Mouse (Mus musculus) neural tube, embryonic 14.5 days (tissue): ENCODE results near the gene Siglecg. TPM values are rescaled to one million over a fixed set of nuclear protein-coding genes. Genes with fewer than 3 reads are reported as not detected.

Source experiments
- ATAC-seq: fragments of 200-750 bp; cut with Nextera tagmentation; 2 replicates; pipeline ENCODE4 v1.8.0; 2017; ENCODE audit warnings: low read depth, mild to moderate bottlenecking, moderate TSS enrichment, moderate library complexity
- H3K27ac ChIP-seq: fragments of 300-500 bp; sonication (generic); 2 replicates; pipeline ENCODE4 v1.5.1; 2014; ENCODE audit warnings: low read depth, mild to moderate bottlenecking, control low read depth, low read length, moderate library complexity, mixed read lengths
- H3K27me3 ChIP-seq: fragments of 300-500 bp; sonication (generic); 2 replicates; pipeline ENCODE4 v1.6.1; 2014; ENCODE audit warnings: low read length; ENCODE audit not compliant: control insufficient read depth, insufficient read depth
- H3K36me3 ChIP-seq: fragments of 300-500 bp; sonication (generic); 2 replicates; pipeline ENCODE4 v1.6.1; 2014; ENCODE audit warnings: low read length, mixed read lengths; ENCODE audit not compliant: control insufficient read depth, insufficient read depth
- H3K4me1 ChIP-seq: fragments of 300-500 bp; sonication (generic); 2 replicates; pipeline ENCODE4 v1.6.1; 2014; ENCODE audit warnings: low read length; ENCODE audit not compliant: control insufficient read depth, insufficient read depth
- H3K4me2 ChIP-seq: fragments of 300-500 bp; sonication (generic); 2 replicates; pipeline ENCODE4 v1.6.1; 2014; ENCODE audit warnings: mild to moderate bottlenecking, low read depth, low read length, control low read depth
- H3K4me3 ChIP-seq: fragments of 300-500 bp; sonication (generic); 2 replicates; pipeline ENCODE4 v1.5.1; 2014; ENCODE audit warnings: low read depth, low read length, control low read depth, mixed read lengths
- H3K9ac ChIP-seq: fragments of 300-500 bp; sonication (generic); replicated peaks from 2 replicates; pipeline ENCODE4 v1.6.1; 2014; ENCODE audit warnings: low read depth, mild to moderate bottlenecking, control low read depth, low read length, mixed read lengths
- H3K9me3 ChIP-seq: fragments of 300-500 bp; sonication (generic); 2 replicates; pipeline ENCODE4 v1.6.1; 2016; ENCODE audit warnings: low read length; ENCODE audit not compliant: control insufficient read depth
- WGBS: fragments of 180-500 bp; shearing (Covaris S2); extraction: QIAGEN DNeasy Blood & Tissue Kit; methylation state at CpG from one replicate; pipeline ENCODE4 v1.1.7; 2014; 5-methylcytosine and 5-hydroxymethylcytosine counted together
- polyA plus RNA-seq: library from polyadenylated mRNA; unstranded; fragments of >200 nt; fragmentation: Nextera tagmentation; extraction: Ambion mirVana; gene quantifications from 2 replicates; pipeline ENCODE4 v1.2.1, GENCODE M21; 2014

Gene Siglecg
- polyA plus RNA-seq: not detected in 2 replicates

DNA sequence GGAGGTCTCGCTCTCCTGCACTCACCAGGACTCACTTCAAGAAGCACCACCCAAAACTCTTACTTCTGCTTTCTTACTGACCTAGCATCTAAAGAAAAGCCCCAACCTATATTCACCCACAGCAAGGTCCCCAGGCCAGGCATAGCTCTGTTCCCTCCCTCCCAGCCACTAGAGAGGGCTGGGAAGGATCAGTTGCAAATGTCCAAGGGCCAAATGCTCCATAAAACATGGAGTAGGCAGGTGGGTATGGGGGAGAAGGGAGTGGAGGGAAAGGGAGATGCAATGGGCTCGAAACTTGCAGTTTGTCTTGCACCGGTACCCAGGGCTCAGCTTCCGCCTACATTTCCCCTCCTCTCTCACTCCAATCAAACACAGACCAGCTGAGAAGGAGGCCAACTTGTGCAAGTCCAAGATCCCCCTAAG, at the start of gene Siglecg:
Siglecg (plus strand) TSS at position 74 of the 423 bp plus-strand sequence.
- no peak within 1 kb of the TSS for H3K9ac ChIP-seq
- H3K27ac ChIP-seq: no peak within 1 kb of the TSS
- no peaks in the 10 kb centered on the region for H3K9me3 ChIP-seq
- no peaks in the 10 kb centered on the region for H3K27me3 ChIP-seq
- H3K36me3 ChIP-seq: no peaks in the 10 kb centered on the region
- H3K4me3 ChIP-seq: no peak within 1 kb of the TSS
- 87% methylated on average over 4 of the region's 4 CpGs for WGBS
- no peaks in the 10 kb centered on the region for H3K4me1 ChIP-seq
- ATAC-seq: no peak
- no peak within 1 kb of the TSS for H3K4me2 ChIP-seq

DNA sequence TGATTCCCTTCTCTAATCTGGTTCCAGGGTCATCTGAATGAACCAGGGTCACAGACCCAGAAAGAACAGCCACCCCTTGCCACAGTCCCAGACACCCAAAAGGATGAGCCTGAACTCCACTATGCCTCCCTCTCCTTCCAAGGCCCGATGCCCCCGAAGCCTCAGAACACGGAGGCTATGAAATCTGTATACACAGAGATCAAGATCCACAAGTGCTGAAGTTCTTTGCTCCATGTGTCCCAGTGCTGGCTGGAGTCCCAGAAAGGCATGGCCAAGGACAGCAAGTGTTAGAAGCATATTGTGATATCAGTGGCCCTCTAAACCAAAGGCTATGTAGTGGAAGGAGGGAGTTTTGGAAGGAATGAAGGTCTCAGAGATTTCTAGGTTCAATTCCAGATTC, 49.4 kb upstream of the Siglecg start:
- H3K4me3 ChIP-seq: no peak overlapping the region
- no peak overlapping the region for H3K9ac ChIP-seq
- 87% methylated on average over 3 of the region's 3 CpGs for WGBS
- H3K27me3 ChIP-seq: no peaks in the 10 kb centered on the region
- no peak for ATAC-seq
- H3K4me1 ChIP-seq: no peaks in the 10 kb centered on the region
- no peaks in the 10 kb centered on the region for H3K36me3 ChIP-seq
- no peaks in the 10 kb centered on the region for H3K9me3 ChIP-seq
- no peak overlapping the region for H3K4me2 ChIP-seq
- H3K27ac ChIP-seq: no peak overlapping the region

DNA sequence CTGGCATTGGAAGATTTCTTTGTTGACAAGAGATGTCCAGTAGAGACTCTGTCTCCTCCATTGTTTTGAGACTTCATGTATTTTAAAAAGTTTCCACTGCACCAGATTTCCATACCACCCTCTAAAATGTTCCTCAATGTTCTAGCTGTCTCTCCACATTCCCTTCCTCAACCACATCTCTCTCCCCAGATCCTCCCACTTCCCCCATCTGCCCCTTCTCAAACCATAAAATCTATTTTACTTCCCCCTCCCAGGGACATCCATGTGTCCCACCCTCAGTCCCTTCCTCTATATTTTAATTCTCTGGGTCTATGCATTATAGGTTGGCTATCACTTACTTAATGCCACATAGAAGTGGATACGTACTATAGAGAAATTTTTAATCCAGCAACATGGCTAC, 46.6 kb upstream of the Siglecg start:
- Histone ChIP-seq H3K4me1 (no peaks in the 10 kb centered on the region), H3K9me3 (no peaks in the 10 kb centered on the region), H3K27me3 (no peaks in the 10 kb centered on the region), H3K27ac (no peak overlapping the region), H3K4me2 (no peak overlapping the region), H3K9ac (no peak overlapping the region), H3K4me3 (no peak overlapping the region), H3K36me3 (no peaks in the 10 kb centered on the region)
- 93% methylated on average over 1 of the region's 1 CpGs for WGBS
- no peak for ATAC-seq

DNA sequence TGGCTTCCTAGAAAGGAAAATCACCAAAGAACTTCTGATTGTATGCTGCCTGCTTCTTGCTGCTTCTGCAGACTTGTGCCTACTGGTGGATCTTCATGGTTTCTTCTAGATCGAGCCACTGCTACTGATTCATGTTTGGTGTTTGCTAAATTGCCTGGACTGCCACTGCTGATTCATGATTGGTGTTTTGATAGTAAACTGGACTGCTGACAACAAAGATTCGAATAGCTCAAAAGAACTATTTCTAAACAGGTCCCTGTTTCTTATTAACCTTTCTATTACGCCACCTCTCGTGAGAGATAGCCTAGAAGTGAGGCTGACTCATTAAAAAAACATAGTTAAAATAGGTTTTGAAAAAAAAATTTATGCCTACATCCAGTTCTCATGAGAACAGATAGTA, 46.0 kb upstream of the Siglecg start:
- H3K9ac ChIP-seq: no peak overlapping the region
- no peak for ATAC-seq
- no peaks in the 10 kb centered on the region for H3K9me3 ChIP-seq
- H3K4me2 ChIP-seq: no peak overlapping the region
- H3K27me3 ChIP-seq: no peaks in the 10 kb centered on the region
- H3K27ac ChIP-seq: no peak overlapping the region
- 80% methylated on average over 4 of the region's 4 CpGs for WGBS
- H3K4me3 ChIP-seq: no peak overlapping the region
- no peaks in the 10 kb centered on the region for H3K4me1 ChIP-seq
- H3K36me3 ChIP-seq: no peaks in the 10 kb centered on the region

DNA sequence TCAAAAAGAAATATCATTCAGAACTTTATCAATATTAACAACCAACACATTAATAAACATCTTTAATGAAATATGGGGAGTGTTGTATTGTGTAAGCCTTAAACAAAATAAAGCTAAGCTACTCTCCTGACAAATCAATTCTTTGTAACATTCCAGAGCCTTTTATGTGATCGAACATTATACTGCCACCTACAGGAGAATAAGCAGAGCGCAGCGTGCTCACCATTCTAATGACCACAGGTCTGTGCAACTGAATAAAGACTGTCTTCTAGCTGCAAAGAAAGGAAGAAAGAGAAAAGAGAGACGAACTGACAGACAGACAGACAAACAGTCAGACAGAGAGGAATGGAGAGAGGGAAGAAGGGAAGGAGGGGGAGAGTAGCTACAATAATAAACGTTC, 29.8 kb upstream of the Siglecg start:
- Histone ChIP-seq H3K9me3 (no peaks in the 10 kb centered on the region), H3K9ac (no peak overlapping the region), H3K4me2 (no peak overlapping the region), H3K36me3 (no peaks in the 10 kb centered on the region), H3K27me3 (no peaks in the 10 kb centered on the region), H3K4me1 (no peaks in the 10 kb centered on the region), H3K27ac (no peak overlapping the region), H3K4me3 (no peak overlapping the region)
- WGBS: 14% methylated on average over 5 of the region's 5 CpGs
- peak; percentile 73; the same call in 1 of the 2 replicates for ATAC-seq

DNA sequence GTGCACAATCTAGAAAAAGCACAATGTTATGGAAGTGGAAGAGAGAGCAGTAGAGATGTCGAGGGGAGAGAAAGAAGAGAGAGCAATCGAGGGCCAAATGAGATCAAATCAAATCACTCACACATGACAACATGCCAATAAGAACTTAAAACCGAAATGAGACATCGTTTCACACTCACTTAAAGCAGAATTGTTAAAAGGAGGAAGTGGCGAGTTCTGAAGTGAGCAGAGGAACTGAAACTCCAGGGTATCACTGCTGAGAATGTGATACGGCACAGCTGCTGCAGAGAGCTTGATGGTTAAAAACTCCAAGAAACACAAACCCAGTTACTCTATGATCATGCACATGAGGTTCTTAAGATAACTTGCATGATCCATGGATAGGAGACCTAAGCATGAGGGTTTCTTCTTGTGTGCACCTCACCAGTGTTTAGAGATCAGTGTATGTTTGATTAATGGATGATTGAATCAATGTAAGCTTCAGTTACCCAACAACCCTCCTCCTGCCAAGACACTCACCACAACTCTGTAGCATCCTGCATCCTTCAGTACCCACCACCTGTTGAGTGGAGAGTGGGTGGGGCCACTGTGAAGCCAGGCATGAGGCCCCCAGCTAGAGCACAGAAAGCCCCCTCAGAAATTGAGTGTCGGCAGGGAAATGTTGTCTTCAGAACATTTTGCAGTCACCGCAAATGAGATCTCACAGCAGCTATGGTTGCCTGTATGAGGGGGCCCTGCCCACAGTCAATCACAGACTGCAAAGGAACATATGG, 15.5 kb upstream of the Siglecg start:
- Histone ChIP-seq H3K36me3 (no peaks in the 10 kb centered on the region), H3K4me3 (no peak overlapping the region), H3K9ac (no peak overlapping the region), H3K4me2 (no peak overlapping the region), H3K4me1 (no peaks in the 10 kb centered on the region), H3K27me3 (no peaks in the 10 kb centered on the region), H3K9me3 (no peaks in the 10 kb centered on the region), H3K27ac (no peak overlapping the region)
- ATAC-seq: no peak
- 85% methylated on average over 8 of the region's 8 CpGs for WGBS

DNA sequence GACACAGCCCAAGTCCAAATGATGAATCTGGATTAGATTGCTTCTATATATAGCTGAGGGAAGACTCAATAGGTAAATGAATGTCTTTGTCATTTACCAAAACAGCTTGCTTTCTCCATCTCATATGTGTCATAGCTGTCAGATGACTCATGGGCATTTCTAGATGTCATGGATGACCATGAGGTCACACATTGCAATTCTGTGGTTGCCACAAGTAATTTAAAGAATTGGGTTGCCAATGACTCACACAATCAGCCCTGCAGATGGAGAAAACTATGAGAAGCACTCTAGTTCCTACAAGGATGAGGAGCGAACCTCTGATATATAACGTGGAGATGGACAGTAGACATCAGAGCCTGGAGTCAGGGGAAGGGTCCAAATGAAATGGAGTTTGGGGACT, 8.5 kb upstream of the Siglecg start:
- no peak for ATAC-seq
- H3K4me1 ChIP-seq: no peaks in the 10 kb centered on the region
- no peak overlapping the region for H3K4me3 ChIP-seq
- no peak overlapping the region for H3K27ac ChIP-seq
- no peaks in the 10 kb centered on the region for H3K36me3 ChIP-seq
- WGBS: 82% methylated on average over 2 of the region's 2 CpGs
- no peak overlapping the region for H3K9ac ChIP-seq
- H3K4me2 ChIP-seq: no peak overlapping the region
- no peaks in the 10 kb centered on the region for H3K9me3 ChIP-seq
- H3K27me3 ChIP-seq: no peaks in the 10 kb centered on the region

DNA sequence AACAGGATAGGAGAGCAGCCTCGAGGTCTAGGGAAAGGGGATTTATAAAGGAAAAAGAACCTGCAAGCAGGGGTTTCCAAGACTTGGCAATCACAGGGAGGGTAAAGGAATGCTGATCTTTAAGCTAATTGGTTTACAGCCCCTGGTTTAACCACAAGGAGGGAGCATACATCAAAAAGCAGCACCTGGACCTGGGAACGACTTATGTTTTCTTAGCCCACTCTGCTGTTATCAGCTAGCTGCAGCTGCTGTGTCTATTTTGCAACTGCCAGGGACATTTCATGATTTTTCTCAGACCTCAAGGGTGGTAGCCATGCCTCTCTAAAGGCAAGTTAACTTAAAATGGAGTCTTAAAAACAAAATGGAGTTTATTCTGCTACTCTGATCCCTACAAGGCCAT, 5.3 kb upstream of the Siglecg start:
- Histone ChIP-seq H3K36me3 (no peaks in the 10 kb centered on the region), H3K9me3 (no peaks in the 10 kb centered on the region), H3K4me2 (no peak overlapping the region), H3K27ac (no peak overlapping the region), H3K4me1 (no peaks in the 10 kb centered on the region), H3K9ac (no peak overlapping the region), H3K27me3 (no peaks in the 10 kb centered on the region), H3K4me3 (no peak overlapping the region)
- 17% methylated on average over 2 of the region's 2 CpGs for WGBS
- no peak for ATAC-seq

DNA sequence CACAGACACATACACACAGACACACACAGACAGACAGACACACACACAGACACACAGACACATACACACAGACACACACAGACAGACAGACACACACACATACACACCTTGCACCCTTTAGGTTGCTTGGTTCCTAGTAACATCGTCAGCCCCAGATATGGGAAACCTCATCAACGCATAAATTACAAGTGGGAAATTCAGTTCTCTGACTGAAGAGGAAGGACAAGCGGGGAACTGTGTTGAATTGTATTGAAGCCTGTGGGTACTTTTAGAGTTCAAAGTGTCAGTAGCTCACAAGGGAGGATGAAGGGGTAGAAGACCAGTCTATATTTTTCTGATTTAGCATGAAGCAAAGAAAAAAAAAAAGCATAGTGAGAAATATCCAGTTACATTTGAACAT, 431 bp upstream of the Siglecg start:
- 82% methylated on average over 3 of the region's 3 CpGs for WGBS
- ATAC-seq: no peak
- no peak overlapping the region for H3K4me2 ChIP-seq

More for the DNA sequence above, 431 bp upstream of the Siglecg start:
- no peak overlapping the region for H3K9ac ChIP-seq
- H3K4me1 ChIP-seq: no peaks in the 10 kb centered on the region
- H3K4me3 ChIP-seq: no peak overlapping the region
- H3K27me3 ChIP-seq: no peaks in the 10 kb centered on the region
- H3K9me3 ChIP-seq: no peaks in the 10 kb centered on the region
- H3K27ac ChIP-seq: no peak overlapping the region
- no peaks in the 10 kb centered on the region for H3K36me3 ChIP-seq
